Mouse (Mus musculus) testis, adult 2 months (tissue): ENCODE data around the gene Dctpp1. TPM values are rescaled to one million over a fixed set of nuclear protein-coding genes. Genes with fewer than 3 reads are reported as not detected.
A peak's percentile ranks its signal among the peaks of the same experiment; 100 is the strongest.

ENCODE experiments used
- H3K27ac ChIP-seq: fragments of 200-500 bp; 2 replicates; pipeline ENCODE4 v1.5.1; 2012; ENCODE audit warnings: low read depth, low read length; ENCODE audit not compliant: control insufficient read depth, insufficient read depth
- H3K27me3 ChIP-seq: fragments of 200-500 bp; 2 replicates; pipeline ENCODE4 v1.6.1; 2012; ENCODE audit warnings: mild to moderate bottlenecking, low read length, moderate library complexity; ENCODE audit not compliant: control insufficient read depth, insufficient read depth
- H3K36me3 ChIP-seq: fragments of 200-500 bp; 2 replicates; pipeline ENCODE4 v1.6.1; 2012; ENCODE audit warnings: mild to moderate bottlenecking, low read length; ENCODE audit not compliant: control insufficient read depth, insufficient read depth
- H3K4me1 ChIP-seq: fragments of 200-500 bp; 2 replicates; pipeline ENCODE4 v1.6.1; 2012; ENCODE audit warnings: low read length; ENCODE audit not compliant: control insufficient read depth, insufficient read depth
- H3K4me3 ChIP-seq: fragments of 200-500 bp; 2 replicates; pipeline ENCODE4 v1.5.1; 2012; ENCODE audit warnings: low read depth, mild to moderate bottlenecking, low read length, moderate library complexity, mixed read lengths; ENCODE audit not compliant: control insufficient read depth
- CTCF ChIP-seq: fragments of 200-500 bp; IDR thresholded peaks from 2 replicates; pipeline ENCODE4 v1.5.1; 2012; ENCODE audit warnings: low read depth, mild to moderate bottlenecking, inconsistent platforms, low read length, moderate library complexity; ENCODE audit not compliant: control insufficient read depth, insufficient read depth, insufficient replicate concordance
- POLR2A ChIP-seq: fragments of 200-500 bp; IDR thresholded peaks from 2 replicates; pipeline ENCODE4 v1.6.1; 2012; ENCODE audit warnings: low read depth, mild to moderate bottlenecking, inconsistent platforms, low read length, moderate library complexity; ENCODE audit not compliant: control insufficient read depth
- polyA plus RNA-seq: library from polyadenylated mRNA; depleted of rRNA; stranded (reverse); fragments of >200 nt; gene quantifications from 2 replicates; pipeline ENCODE4 v1.2.3, GENCODE M21; 2012

Dctpp1 gene
- polyA plus RNA-seq, 1 experiment, result 22.2 TPM

DNA sequence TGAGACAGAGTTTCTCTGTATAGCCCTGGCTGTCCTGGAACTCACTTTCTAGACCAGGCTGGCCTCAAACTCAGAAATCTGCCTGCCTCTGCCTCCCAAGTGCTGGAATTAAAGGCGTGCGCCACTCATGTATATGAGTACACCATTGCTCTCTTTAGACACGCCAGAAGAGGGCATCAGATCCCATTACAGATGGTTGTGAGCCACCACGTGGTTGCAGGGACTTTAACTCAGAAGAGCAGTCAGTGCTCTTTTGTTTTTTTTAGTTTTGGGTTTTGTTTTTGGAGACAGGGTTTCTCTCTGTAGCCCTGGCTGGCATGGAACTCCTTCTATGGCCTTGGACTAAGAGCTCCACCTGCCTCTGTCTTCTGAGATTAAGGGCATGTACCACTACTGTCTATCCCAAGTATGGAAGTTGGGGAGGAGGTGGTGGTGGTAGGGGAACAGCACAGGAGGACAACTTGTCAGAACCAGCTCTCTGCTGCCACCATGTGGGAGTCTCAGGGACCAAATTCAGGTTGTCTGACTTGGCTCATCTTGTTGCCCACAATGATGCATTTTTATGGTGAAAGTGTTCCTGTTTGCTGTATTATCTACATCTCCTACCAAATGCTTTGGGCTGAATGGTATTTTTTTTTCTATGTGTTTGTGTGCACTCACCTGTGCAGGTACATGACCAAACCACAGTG lies 31.8 kb downstream of the Dctpp1 start:
- Histone ChIP-seq H3K4me3 (no peak overlapping the region), H3K27me3 (no peaks in the 10 kb centered on the region), H3K4me1 (peaks cover 4% of the 10 kb centered on the region), H3K27ac (no peak overlapping the region), H3K36me3 (no peaks in the 10 kb centered on the region)
- TF ChIP-seq CTCF (peak; percentile 64; the same call in 1 of the 2 replicates), POLR2A (no peak)

DNA sequence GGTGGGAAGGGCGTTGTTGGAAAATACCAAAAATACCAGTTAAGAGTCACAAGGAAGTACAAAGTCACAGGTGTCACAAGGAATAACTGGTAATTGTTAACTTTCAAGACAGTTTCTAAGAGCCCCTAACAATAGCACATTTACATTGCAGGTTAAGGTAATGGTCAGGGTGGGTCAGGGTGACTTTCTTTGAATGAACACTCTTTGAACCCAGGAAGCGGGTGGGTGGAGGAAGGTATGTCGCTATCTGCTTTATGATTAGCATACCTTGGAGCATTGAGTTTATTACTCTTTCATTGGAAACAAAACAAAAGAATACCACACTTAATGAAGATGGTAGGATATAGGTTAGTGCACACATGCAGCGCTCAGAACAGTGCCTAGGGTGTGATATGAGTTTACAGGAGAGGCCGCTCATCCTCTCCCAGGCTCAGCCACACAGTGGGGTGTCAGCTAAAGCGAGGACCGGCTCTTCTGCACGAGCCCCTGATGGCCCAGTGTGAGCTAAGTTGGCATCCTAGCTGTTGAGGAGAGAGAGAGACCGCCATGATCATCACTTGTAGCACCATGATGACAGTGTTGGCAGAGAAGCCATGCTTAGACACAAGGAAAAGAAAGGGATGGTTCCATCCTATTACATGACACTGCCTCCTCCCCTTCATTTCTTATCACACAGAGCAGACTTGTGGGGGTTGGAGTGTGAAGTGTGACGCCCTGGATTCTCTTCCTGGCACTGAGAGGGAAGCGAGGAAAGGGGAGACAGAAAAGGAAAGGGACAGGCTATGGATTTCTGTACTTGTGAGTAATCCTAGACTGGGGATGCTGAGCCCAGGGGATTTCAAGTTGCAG lies 35.1 kb downstream of the Dctpp1 start:
- Histone ChIP-seq H3K27ac (no peak overlapping the region), H3K36me3 (no peaks in the 10 kb centered on the region), H3K27me3 (no peaks in the 10 kb centered on the region), H3K4me3 (no peak overlapping the region), H3K4me1 (no peaks in the 10 kb centered on the region)
- no peak for TF ChIP-seq CTCF
- TF ChIP-seq POLR2A, result no peak

DNA sequence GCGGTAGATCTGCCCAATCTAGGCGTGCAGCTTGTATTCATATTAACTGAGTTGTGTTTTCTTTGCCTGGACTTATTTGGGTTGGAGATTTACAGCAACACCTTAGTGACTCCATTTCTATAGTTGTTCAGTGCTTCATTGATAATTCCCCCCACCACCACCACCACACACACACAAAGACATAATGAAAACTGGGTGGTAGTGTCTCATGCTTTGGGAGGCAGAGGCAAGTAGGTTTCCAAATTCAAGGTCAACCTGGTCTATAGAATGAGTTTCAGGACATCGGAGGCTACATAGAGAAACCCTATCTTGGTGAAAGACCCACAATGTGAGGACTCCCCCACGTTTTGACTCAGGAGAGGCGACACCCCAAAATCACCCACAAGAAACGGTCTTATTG lies 35.9 kb downstream of the Dctpp1 start:
- TF ChIP-seq CTCF, result no peak
- TF ChIP-seq POLR2A, result no peak
- no peak overlapping the region for H3K4me3 ChIP-seq
- H3K4me1 ChIP-seq, result no peaks in the 10 kb centered on the region
- H3K36me3 ChIP-seq, result no peaks in the 10 kb centered on the region
- H3K27ac ChIP-seq, result no peak overlapping the region
- no peaks in the 10 kb centered on the region for H3K27me3 ChIP-seq

DNA sequence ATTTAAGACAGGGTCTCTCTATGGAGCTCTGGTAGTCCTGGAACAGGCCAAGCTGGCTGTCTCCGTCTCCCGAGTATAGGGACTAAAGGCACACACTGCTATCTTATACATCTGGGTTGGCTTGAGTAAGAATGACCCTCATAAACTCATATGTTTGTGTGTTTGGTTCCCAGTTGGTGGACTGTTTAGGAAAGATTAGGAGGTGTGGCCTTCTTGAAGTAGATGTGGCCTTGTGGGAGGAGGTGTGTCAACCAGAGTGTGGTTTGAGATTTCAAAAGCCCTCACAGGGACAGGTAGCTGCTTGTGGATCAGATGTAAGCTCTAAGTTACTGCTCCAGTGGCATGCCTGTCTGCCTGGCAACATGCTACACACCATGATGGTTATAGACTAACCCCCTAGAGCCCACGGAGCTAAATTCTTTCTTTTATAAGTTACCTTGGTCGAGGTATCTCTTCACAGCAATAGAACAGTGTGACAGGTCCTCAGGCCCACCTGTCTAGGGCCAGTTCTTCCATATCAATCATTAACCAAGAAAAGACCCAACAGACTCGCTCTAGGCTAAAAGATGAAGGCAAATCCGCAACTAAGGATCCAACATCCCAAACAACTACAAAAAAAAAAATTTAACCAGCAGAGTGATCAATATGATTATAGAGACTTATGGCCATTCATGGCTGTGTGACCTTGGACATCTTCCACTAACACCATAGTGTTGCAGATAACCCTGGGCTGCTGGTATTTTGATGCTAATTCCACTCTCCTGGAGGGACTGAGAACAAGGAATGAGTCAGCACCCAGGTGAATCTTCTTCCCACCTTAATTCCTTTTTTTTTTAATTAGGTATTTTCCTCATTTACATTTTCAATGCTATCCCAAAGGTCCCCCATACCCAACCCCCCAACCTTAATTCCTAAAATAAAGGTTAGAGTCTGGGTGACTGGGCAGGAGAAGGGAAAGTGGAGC lies 36.7 kb downstream of the Dctpp1 start:
- H3K4me3 ChIP-seq, result no peak overlapping the region
- H3K36me3 ChIP-seq, result no peaks in the 10 kb centered on the region
- H3K4me1 ChIP-seq, result no peaks in the 10 kb centered on the region

DNA sequence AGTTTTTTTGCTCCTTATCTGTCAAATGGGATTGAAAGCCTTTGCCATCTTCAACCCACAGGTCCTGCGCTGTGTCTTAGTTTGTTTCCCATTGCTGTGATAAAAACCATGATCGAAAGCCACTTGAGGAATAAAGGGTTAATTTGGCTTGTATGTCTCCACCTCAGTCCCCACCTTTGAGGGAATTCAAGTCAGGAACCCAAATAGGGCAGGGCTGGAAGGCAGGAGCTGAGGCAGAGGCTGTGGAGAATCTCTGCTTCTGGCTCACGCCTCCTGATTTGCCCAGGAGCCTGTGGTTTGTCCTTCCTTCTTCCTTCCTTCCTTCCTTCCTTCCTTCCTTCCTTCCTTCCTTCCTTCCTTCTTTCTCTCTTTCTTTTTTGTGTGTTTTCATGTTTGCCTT lies 37.4 kb downstream of the Dctpp1 start:
- TF ChIP-seq CTCF, result no peak
- no peak for TF ChIP-seq POLR2A
- H3K36me3 ChIP-seq, result no peaks in the 10 kb centered on the region
- no peak overlapping the region for H3K27ac ChIP-seq
- no peak overlapping the region for H3K4me3 ChIP-seq
- no peaks in the 10 kb centered on the region for H3K27me3 ChIP-seq
- no peaks in the 10 kb centered on the region for H3K4me1 ChIP-seq

More for the DNA sequence above, 36.7 kb downstream of the Dctpp1 start:
- H3K27ac ChIP-seq, result no peak overlapping the region
- TF ChIP-seq POLR2A, result no peak
- TF ChIP-seq CTCF, result no peak
- H3K27me3 ChIP-seq, result no peaks in the 10 kb centered on the region

DNA sequence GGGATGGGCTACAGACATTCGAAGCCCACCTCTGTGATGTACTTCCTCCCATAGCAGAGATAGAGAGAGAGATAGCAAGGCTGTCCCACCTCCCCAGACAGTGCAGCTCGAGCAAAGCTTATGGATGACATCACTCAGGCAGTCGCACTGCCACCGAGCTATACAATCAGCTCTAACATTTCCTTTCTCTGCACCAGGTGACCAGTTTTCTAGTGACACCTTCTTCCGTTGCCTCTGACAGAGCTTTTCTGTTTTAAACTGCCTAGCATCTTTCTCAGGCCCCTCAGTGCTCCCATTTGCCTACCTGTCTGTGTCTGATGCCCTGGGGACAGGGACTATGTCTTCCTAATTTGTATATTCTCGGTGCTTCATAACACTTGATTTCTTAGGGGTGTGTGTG lies 40.1 kb downstream of the Dctpp1 start:
- TF ChIP-seq POLR2A, result no peak
- TF ChIP-seq CTCF, result no peak
- H3K4me1 ChIP-seq, result peaks cover 3% of the 10 kb centered on the region
- no peaks in the 10 kb centered on the region for H3K36me3 ChIP-seq
- no peak overlapping the region for H3K27ac ChIP-seq
- H3K4me3 ChIP-seq, result no peak overlapping the region
- H3K27me3 ChIP-seq, result no peaks in the 10 kb centered on the region
